Mouse (Mus musculus) splenic B cell, adult 2 months (primary cell): ENCODE data around the gene Spag8.

Experiments
- DNase-seq: peaks from one replicate; pipeline ENCODE4 v3.0.0-alpha.2; 2011; ENCODE audit warnings: low read depth, low spot score
- H3K27me3 ChIP-seq: 2 replicates; pipeline ENCODE4 v1.6.1; 2012; ENCODE audit warnings: mild to moderate bottlenecking, low read length, moderate library complexity, mixed read lengths; ENCODE audit not compliant: control insufficient read depth, poor library complexity, insufficient read depth, severe bottlenecking
- H3K36me3 ChIP-seq: 2 replicates; pipeline ENCODE4 v1.6.1; 2012; ENCODE audit warnings: mild to moderate bottlenecking, low read length, moderate library complexity, mixed read lengths; ENCODE audit not compliant: control insufficient read depth, poor library complexity, insufficient read depth, severe bottlenecking

Spag8 gene

DNA sequence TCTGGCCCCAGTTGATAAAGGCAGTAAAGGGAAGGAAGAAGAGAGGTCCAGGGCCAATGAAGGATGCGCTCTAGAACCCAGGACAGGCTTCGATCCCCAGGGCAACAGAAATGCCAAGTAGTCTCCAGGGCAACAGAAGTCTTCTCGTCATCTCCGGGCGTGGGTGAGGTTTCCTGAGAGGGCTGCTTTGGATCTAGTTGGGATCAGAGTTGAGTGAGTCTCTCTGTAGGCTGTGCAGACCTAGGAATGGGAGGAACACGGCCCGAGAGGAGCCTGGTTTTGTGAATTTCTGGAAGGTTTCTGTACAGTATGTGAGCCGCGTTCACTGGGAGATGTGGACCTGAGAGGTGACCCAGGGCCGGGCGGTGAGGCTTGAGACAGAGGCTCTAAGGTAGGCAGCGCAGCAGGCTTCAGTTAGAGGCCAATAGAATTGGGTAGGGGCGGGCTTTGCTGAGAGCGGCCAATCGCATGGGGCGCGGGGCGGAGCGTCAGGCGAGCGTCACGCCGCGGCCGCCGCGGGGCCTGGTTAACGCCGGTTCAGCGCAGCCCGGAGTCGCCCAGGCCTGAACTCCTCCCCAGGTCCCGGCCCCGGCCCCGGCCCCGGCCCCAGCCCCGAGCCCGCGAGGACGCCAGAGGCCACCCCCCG lies 15.5 kb upstream of the Spag8 start, which contains the start of the genes Tmem8b and Fam221b:
Gene Tmem8b (plus strand): TSS at position 190 of the 646 bp plus-strand sequence.
Gene Fam221b (minus strand): TSS at position 364 of the 646 bp plus-strand sequence.
- H3K27me3 ChIP-seq = no peaks in the 10 kb centered on the region
- H3K36me3 ChIP-seq = no peaks in the 10 kb centered on the region
- DNase-seq = peak; percentile 88

DNA sequence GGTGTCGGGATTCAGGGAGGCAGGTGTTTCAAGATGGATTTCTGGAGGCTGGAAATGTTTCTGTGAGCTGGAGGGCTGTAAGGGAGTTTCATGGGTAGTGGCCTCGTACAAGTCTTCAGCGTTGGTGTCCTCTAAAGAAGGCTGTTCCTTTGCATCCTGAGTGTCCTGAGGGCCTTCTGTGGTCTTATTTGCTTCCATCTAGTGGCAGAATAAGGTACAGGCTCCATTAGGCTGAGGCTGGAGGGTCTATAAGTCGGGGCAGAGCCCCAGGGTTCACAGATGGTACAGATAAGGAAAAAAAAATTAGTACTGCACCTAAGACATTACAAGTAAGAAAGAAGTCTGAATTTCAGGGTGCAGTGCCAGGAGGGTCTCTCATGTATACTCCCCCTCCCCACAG lies 13.0 kb upstream of the Spag8 start:
- DNase-seq = peak; percentile 49
- Histone ChIP-seq H3K27me3 (no peaks in the 10 kb centered on the region), H3K36me3 (no peaks in the 10 kb centered on the region)

DNA sequence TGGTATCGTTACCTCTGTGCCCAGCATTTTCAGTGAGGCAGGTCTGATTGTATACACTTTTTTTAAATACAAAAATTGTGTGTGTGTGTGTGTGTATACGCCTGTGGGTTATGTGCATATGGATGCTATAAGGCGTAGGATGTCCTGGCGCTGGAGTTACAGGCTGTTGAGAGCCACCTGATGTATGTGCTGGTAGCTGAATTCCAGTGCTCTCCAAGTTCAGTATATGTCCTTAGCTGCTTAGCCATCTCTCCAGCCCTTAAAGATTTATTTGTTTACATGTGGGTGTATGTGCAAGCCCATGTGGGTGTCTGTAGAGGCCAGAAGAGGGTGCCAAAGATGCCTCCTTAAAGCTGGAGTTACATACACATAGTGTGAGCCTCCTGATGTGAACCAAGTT lies 3.8 kb upstream of the Spag8 start:
- DNase-seq = peak; percentile 39
- no peaks in the 10 kb centered on the region for H3K36me3 ChIP-seq
- no peaks in the 10 kb centered on the region; the same call in 1 of the 2 replicates for H3K27me3 ChIP-seq

DNA sequence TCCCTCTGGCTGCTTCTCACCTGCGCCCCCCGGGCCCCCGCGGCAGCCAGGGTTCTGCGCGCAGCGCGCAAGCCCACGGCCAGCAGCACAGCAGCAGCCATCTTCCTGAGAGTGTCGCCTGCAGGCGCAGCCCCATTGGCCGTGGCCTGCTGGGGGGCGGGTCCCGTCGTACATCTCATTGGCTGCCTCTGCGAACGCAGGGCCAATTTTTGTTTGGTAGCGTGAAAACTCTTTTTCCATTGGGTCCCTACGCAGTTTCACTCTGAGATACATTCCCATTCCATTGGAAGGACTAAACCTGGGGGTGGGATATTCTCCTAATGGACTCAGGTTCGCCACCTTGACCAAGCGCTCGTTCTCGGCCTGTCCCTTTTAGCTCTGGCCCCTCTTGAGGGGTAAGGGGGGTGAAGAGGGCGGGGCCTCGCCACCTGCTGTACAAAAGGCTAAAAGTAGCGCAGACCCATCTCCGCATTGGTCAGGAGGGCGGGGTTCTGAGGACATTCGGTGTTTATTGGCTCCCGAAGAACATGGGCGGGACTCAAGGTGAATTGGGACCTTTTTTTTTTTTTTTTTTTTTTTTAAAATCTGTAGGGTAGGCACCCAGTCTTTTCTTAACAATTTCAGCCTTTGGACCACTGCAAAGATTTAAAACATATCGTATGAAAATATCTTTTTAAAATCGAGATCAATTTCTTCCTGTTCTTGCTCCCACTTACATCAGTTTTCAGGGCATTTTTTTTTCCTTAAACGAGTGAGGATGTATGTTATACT lies 3.1 kb upstream of the Spag8 start, which contains the start of gene Hint2:
Gene Hint2 (minus strand): TSS at position 128 of the 771 bp plus-strand sequence.
- Histone ChIP-seq H3K36me3 (no peaks in the 10 kb centered on the region), H3K27me3 (no peaks in the 10 kb centered on the region; the same call in 1 of the 2 replicates)
- DNase-seq = peak; percentile 96

DNA sequence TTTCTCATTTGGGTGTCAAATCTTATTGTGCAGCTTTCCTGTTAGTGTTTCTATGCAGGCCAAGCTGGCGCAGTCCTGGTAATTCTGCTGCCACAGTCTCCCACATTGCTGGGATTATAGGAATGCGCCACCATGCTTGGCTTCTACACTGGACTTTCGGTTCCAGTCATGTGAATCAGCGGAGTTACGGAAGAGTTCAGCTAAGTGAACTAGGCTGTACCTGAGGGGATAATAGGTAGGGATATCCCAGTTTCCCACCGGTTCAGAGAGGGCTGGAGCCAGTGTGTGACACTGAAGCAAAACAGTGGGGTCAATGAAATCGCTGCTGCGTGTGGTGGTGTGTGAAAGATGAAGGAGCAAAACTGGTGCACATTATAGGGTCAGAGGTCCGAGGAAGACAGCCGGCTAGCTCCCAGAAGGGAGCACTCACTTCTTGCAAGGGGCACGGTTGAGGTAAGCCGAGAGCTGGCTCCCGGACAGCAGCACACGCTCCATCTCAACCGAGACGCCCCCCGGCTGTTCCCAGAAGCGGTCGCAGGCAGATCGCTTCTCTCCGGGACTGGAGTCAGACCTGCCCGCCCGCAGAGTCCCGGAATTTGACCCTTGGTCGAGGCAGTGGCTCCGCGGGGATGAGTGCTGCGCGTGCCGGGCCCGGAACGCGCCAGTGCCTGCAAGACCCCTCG lies 2.4 kb upstream of the Spag8 start:
- no peak for DNase-seq
- Histone ChIP-seq H3K36me3 (no peaks in the 10 kb centered on the region), H3K27me3 (no peaks in the 10 kb centered on the region)

DNA sequence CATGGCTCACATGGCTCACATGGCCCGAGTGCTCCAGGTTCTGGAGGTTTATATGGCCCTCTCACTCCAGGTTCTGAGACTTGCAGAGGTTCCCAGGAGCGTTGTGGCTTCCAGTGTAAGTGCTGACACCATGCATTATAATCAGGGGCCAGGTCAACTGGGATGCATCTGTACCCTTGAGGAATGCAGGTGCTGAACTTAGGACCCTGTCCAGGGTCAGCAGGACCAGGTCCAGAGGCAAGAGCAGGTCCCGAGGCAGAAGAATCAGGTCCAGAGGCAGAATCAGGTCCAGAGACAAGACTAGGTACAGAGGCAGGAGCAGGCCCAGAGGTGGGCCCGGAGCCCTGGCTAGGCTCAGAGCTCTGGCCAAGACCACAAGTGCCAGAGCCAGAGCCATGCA lies 668 bp downstream of the Spag8 start:
- Histone ChIP-seq H3K36me3 (no peaks in the 10 kb centered on the region), H3K27me3 (no peaks in the 10 kb centered on the region)
- no peak for DNase-seq

DNA sequence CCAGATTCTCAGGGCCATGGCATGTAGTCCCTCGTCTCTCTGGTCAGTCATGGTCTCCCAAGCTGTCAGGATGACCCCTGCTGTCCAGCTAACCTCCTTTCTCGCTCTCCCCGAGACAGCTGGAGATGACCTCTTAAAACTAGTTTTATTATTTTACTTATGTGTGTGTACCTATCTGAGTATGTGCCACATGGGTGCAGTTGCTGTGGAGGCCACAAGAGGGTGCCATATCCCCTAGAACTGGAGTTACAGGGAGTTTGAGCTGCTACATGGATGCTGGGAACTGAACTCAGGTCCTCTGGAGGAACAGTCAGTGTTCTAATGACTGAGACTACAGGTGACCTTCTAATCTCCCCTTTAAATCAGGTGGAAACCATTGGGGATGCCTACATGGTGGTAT lies 3.6 kb downstream of the Spag8 start:
- Histone ChIP-seq H3K27me3 (no peaks in the 10 kb centered on the region), H3K36me3 (no peaks in the 10 kb centered on the region)
- no peak for DNase-seq

DNA sequence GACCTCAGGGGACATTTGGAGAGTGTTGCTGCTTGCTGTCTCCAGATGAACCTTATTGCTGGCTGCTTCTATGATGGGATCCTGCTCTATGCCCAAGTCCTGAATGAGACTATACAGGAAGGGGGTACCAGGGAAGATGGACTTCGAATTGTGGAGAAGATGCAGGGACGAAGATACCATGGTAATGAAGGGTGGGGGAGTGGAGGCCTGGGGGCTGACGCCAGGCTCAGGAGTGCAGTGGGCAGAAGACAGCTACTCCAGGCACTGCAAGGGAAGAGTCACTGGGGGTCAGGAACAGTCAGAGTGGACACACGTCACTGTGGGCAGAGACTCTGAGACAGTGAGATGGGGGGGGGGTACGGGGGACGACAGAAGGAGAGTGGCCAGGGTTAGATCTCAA lies 12.9 kb downstream of the Spag8 start:
- DNase-seq = no peak
- no peaks in the 10 kb centered on the region for H3K27me3 ChIP-seq
- no peaks in the 10 kb centered on the region for H3K36me3 ChIP-seq

DNA sequence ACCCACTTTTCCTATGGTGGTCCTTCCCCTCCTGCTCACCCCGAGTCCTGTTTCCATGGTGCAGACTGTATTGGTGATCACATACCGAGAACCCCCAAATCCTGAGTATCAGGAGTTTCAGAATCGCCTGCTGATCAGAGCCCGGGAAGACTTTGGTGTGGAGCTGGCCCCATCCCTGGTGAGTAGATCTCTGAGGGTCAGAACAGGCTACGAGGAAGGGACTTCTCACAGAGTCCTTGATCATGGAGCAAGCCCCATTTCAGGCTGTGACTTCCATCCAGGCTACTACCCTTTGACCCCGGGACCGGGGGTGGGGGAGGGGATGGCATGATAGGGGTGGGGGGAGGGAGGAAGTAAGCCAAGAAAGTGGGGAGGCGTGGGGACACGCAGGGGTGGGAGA lies 13.3 kb downstream of the Spag8 start:
- DNase-seq = no peak
- no peaks in the 10 kb centered on the region for H3K27me3 ChIP-seq
- no peaks in the 10 kb centered on the region for H3K36me3 ChIP-seq

DNA sequence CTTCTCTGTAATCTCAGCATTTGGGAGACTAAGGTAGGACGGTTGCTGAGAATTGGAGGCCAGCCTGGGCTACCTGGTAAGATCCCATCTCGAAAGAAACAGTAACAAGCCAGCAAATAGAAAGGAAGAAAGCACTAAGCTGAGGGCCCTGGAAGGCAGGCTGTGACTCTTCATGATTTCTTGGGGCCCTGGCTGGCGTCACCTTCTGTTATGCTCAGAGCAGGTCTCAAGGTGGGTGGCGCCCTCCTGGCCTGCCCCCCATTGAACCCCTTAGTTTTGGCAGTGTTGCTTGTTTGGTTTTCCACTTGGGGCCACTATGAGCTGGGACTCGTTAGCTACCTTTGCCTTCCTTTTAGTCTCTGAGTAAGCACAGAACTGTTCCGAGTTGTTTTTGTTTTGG lies 16.6 kb downstream of the Spag8 start:
- no peak for DNase-seq
- H3K36me3 ChIP-seq = no peaks in the 10 kb centered on the region
- H3K27me3 ChIP-seq = no peaks in the 10 kb centered on the region

DNA sequence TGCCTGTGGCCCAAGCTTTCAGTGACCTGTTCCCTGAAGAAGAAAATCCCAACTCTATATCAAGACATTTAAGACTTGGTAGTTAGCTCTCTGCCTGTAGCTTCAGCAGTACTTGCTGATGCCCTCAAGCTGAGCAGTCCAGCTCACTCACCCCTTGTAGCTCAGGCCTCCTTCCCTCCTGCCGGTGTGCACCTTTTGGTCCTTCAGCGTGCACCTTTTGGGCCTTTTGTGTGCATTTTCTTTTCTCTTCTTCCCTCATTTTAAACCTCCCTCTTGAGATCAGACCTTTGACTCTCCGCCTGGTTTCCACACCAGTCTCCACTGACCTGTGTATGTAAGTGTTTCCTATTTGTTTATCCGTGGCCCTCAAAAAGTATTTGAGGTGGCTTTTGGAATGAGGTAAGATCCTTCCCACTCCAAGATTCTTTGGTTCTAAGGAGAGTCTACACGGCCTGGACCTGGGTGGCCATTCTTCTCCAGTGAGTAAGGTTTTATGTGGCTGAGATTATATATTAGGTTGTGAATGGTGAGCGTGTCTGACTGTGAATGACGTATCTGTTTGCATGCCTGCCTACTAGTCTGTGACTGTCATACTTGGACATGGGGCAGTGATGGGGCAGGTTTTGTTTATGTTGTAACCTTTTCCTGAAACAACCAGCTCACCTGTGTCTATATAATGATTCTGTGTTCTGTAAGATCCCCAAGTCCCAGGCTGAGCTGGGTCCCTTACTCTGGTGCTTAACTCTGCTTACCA lies 18.6 kb downstream of the Spag8 start:
- H3K27me3 ChIP-seq = no peaks in the 10 kb centered on the region

DNA sequence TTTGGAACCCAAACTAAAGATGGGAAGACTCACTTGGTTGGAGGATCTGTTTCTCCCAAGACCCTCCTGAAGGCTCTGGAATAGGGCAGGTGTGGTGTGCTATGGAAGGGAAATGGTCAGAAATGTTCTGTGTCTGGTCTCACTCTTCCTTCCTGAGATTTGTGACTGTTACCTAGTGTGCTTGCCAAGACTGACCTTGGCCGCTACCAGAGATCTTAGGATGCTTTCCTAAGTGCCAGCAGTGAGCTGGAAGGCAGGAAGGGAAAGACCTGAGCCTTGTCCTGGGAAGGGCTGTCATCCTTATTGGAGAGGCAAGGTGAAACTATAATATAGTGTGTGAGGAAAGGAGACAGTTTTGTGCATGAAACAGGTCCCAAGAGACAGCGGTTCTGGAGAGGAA lies 19.7 kb downstream of the Spag8 start:
- no peak for DNase-seq
- no peaks in the 10 kb centered on the region for H3K36me3 ChIP-seq
- H3K27me3 ChIP-seq = no peaks in the 10 kb centered on the region

More for the DNA sequence above, 18.6 kb downstream of the Spag8 start:
- no peaks in the 10 kb centered on the region for H3K36me3 ChIP-seq
- DNase-seq = no peak

DNA sequence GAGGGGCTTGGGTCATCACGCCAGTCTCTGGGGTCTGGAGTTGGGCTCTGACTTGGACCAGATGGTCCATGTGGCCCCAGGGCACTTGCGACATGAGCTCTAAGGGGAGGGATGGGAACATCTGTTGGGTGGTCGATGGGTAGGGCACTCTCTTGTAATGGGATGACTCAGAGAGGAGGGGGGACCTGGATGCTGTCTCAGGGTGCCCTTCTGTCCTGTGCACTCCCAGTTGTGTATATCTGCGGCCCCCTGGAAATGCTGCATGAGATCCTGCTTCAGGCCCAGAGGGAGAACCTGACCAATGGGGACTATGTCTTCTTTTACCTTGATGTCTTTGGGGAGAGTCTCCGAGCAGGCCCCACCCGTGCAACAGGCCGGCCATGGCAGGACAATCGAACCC lies 20.1 kb downstream of the Spag8 start:
- no peak for DNase-seq
- H3K36me3 ChIP-seq = no peaks in the 10 kb centered on the region
- H3K27me3 ChIP-seq = no peaks in the 10 kb centered on the region
